Mouse (Mus musculus): ENCODE results near the gene Cflar. TPM values are rescaled to one million over a fixed set of nuclear protein-coding genes. Genes with fewer than 3 reads are reported as not detected.
"Not testable (repeated sequence)": the region's sequence is repeated elsewhere in the genome, so short reads cannot be mapped to it uniquely, and the experiment has no call there.

Cflar gene
- total RNA-seq, 1 experiment, result 16.4 TPM

- H3K4me3 ChIP-seq (ENCODE audit: insufficient read depth in 1 of 2, low read depth in 1 of 2, low read length in 2 of 2, poor library complexity in 1 of 2, severe bottlenecking in 1 of 2), result peak overlapping the region in 1 of 2 experiments; percentile 31; a peak in 1 of 4 replicates
- TF ChIP-seq ZC3H11A (IDR thresholded peaks at IDR 0.05; ENCODE audit: borderline replicate concordance, low read depth, low read length) (peak; percentile 61), MAFK (IDR thresholded peaks at IDR 0.05; ENCODE audit: insufficient read depth, low read depth, low read length) (no peak)
- DNase-seq (ENCODE audit: low read depth, low spot score), result peak; percentile 45
- H3K9ac ChIP-seq (ENCODE audit: insufficient read depth, low read depth, low read length, poor library complexity, severe bottlenecking), result 0 out of 2 replicates have a peak overlapping the region, but pooled peaks have one; percentile 54
- H3K36me3 ChIP-seq (ENCODE audit: control insufficient read depth, insufficient read depth, low read length, poor library complexity, severe bottlenecking), result peaks cover under 1% of the 10 kb centered on the region; the same call in 1 of the 2 replicates
- in situ Hi-C loops (cut with MboI; ENCODE audit: low sequenced_read_pairs in 2 of 2, unreplicated experiment in 2 of 2), result no loop called here
- H3K9me3 ChIP-seq (ENCODE audit: control insufficient read depth, insufficient read depth, low read depth, low read length), result peaks cover 9% of the 10 kb centered on the region
- no peaks in the 10 kb centered on the region for H3K4me1 ChIP-seq (ENCODE audit: control insufficient read depth in 2 of 2, insufficient read depth in 2 of 2, low read length in 2 of 2, poor library complexity in 1 of 2)
- H3K27ac ChIP-seq (ENCODE audit: insufficient read depth, low read depth, low read length, poor library complexity, severe bottlenecking), result no peak overlapping the region
Measured at GRCm38 (mm10) chr1:58746880-58747279, 35.6 kb downstream of the Cflar start.

- Histone ChIP-seq H3K9ac (ENCODE audit: insufficient read depth, low read depth, low read length, poor library complexity, severe bottlenecking) (no peak overlapping the region), H3K4me1 (ENCODE audit: control insufficient read depth in 2 of 2, insufficient read depth in 2 of 2, low read length in 2 of 2, poor library complexity in 1 of 2) (no peaks in the 10 kb centered on the region), H3K4me3 (ENCODE audit: insufficient read depth in 1 of 2, low read depth in 1 of 2, low read length in 2 of 2, poor library complexity in 1 of 2, severe bottlenecking in 1 of 2) (no peak overlapping the region), H3K36me3 (ENCODE audit: control insufficient read depth, insufficient read depth, low read length, poor library complexity, severe bottlenecking) (peaks cover 7% of the 10 kb centered on the region), H3K27ac (ENCODE audit: insufficient read depth, low read depth, low read length, poor library complexity, severe bottlenecking) (no peak overlapping the region), H3K9me3 (ENCODE audit: control insufficient read depth, insufficient read depth, low read depth, low read length) (peaks cover 5% of the 10 kb centered on the region)
- no peak for TF ChIP-seq HCFC1 (IDR thresholded peaks at IDR 0.05; ENCODE audit: borderline replicate concordance, insufficient read depth, low read length)
- TF ChIP-seq MAFK (IDR thresholded peaks at IDR 0.05; ENCODE audit: insufficient read depth, low read depth, low read length), result no peak
- TF ChIP-seq CHD2 (IDR thresholded peaks at IDR 0.05; ENCODE audit: low read depth, low read length), result no peak
- no peak for TF ChIP-seq ZC3H11A (IDR thresholded peaks at IDR 0.05; ENCODE audit: borderline replicate concordance, low read depth, low read length)
- TF ChIP-seq ZNF384 (IDR thresholded peaks at IDR 0.05; ENCODE audit: low read depth, low read length), result no peak
- no peak for DNase-seq (ENCODE audit: low read depth, low spot score)
- in situ Hi-C loops (cut with MboI; ENCODE audit: low sequenced_read_pairs in 2 of 2, unreplicated experiment in 2 of 2), result no loop called here
Measured at GRCm38 (mm10) chr1:58759451-58759850, 48.1 kb downstream of the Cflar start.

- H3K9ac ChIP-seq (ENCODE audit: insufficient read depth, low read depth, low read length, poor library complexity, severe bottlenecking), result no peak overlapping the region
- peaks cover 5% of the 10 kb centered on the region for H3K9me3 ChIP-seq (ENCODE audit: control insufficient read depth, insufficient read depth, low read depth, low read length)
- H3K36me3 ChIP-seq (ENCODE audit: control insufficient read depth, insufficient read depth, low read length, poor library complexity, severe bottlenecking), result peaks cover 7% of the 10 kb centered on the region
- DNase-seq (ENCODE audit: low read depth, low spot score), result no peak
- peak overlapping the region; percentile 93; the same call in 1 of the 2 replicates for H3K27ac ChIP-seq (ENCODE audit: insufficient read depth, low read depth, low read length, poor library complexity, severe bottlenecking)
- in situ Hi-C loops (cut with MboI; ENCODE audit: low sequenced_read_pairs in 2 of 2, unreplicated experiment in 2 of 2), result no loop called here
- no peaks in the 10 kb centered on the region for H3K4me1 ChIP-seq (ENCODE audit: control insufficient read depth in 2 of 2, insufficient read depth in 2 of 2, low read length in 2 of 2, poor library complexity in 1 of 2)
- no peak overlapping the region for H3K4me3 ChIP-seq (ENCODE audit: insufficient read depth in 1 of 2, low read depth in 1 of 2, low read length in 2 of 2, poor library complexity in 1 of 2, severe bottlenecking in 1 of 2)
- no peak for TF ChIP-seq ZC3H11A (IDR thresholded peaks at IDR 0.05; ENCODE audit: borderline replicate concordance, low read depth, low read length)
- no peak for TF ChIP-seq MAFK (IDR thresholded peaks at IDR 0.05; ENCODE audit: insufficient read depth, low read depth, low read length)
- TF ChIP-seq HCFC1 (IDR thresholded peaks at IDR 0.05; ENCODE audit: borderline replicate concordance, insufficient read depth, low read length), result no peak
- no peak for TF ChIP-seq CHD2 (IDR thresholded peaks at IDR 0.05; ENCODE audit: low read depth, low read length)
- no peak for TF ChIP-seq ZNF384 (IDR thresholded peaks at IDR 0.05; ENCODE audit: low read depth, low read length)
Measured at GRCm38 (mm10) chr1:58760581-58760980, 49.3 kb downstream of the Cflar start.

GRCm38 (mm10) chr1:58761391-58762275 is 50.3 kb downstream of the Cflar start:
- in situ Hi-C loops (cut with MboI; ENCODE audit: low sequenced_read_pairs in 2 of 2, unreplicated experiment in 2 of 2), result not testable (repeated sequence)
- peak; percentile 60 for DNase-seq (ENCODE audit: low read depth, low spot score)

More at GRCm38 (mm10) chr1:58761391-58762275, 50.3 kb downstream of the Cflar start:
- H3K36me3 ChIP-seq (ENCODE audit: control insufficient read depth, insufficient read depth, low read length, poor library complexity, severe bottlenecking); H3K9ac ChIP-seq (ENCODE audit: insufficient read depth, low read depth, low read length, poor library complexity, severe bottlenecking); H3K4me3 ChIP-seq (ENCODE audit: insufficient read depth in 1 of 2, low read depth in 1 of 2, low read length in 2 of 2, poor library complexity in 1 of 2, severe bottlenecking in 1 of 2); H3K9me3 ChIP-seq (ENCODE audit: control insufficient read depth, insufficient read depth, low read depth, low read length); H3K4me1 ChIP-seq (ENCODE audit: control insufficient read depth in 2 of 2, insufficient read depth in 2 of 2, low read length in 2 of 2, poor library complexity in 1 of 2): not testable (repeated sequence)
- H3K27ac ChIP-seq (ENCODE audit: insufficient read depth, low read depth, low read length, poor library complexity, severe bottlenecking), result peak overlapping the region; percentile 93

Data from ES-E14 (cell line).